Mouse (Mus musculus) right cerebral cortex, postnatal 25 days (tissue): ENCODE measurements around the gene Sycn.

ENCODE experiments used
- DNase-seq: peaks from one replicate; pipeline ENCODE4 v3.0.0; 2022

Gene Sycn

GRCm38 (mm10) chr7:28560856-28561255 is 20.2 kb downstream of the Sycn start:
- no peak for DNase-seq

DNA sequence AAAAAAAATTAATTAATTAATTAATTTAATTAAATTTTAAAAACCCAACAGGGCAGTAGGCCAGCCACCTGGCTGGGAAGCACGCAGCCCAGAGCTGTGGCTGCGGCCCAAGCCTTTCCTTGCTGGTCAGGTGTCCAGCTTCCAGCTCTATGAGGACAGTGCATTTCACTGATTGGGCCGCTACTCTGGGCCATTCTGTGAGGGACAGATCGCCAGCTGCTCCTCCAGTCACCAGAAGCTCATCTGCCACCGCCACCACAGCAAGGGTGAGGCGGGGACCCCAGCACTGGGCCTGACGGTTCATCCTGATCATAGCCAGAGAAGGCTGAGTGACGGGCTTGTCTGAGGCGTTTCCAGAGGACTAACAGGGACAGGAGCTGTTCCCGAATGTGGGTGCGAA is 21.3 kb downstream of the Sycn start:
- no peak for DNase-seq

DNA sequence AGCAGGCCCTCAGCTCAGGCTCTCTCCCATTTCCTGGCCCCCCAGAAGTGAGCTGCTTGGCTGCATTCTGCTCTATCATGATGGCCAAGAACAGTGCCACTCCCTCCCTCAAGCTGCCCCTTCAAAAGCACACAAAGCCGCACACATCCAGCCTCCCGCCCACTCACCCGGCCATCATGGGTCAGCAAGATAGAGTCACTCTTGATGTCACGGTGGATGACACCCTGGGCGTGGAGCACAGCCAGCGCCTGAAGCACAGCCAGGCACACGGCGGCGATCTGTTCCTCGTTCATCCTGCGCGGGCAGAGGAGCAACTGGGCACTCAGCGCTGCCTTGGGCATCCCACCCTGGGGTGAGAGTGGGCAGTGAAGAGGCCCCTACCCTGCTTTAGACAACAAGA is 21.7 kb downstream of the Sycn start:
- no peak for DNase-seq

DNA sequence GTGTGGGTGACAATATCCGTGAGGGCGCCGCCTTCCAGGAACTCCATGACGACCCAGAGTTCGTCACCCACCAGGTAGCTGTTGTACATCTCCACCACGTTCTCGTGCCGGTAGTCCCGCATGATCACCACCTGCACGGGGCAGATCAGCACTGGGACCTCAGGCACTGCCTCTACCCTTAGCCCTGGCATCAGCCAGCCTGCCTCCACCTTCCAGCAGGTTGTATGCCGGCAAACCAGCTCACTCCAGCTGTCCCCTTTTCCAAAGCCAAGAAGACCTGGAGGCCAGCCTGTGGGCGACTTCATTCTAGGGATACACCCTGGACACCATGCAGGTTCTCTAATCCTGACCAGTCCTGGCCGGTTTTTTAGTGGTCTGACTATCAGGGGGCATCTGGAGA is 22.3 kb downstream of the Sycn start:
- no peak for DNase-seq

GRCm38 (mm10) chr7:28565407-28565806 is 24.7 kb downstream of the Sycn start:
- DNase-seq = no peak

DNA sequence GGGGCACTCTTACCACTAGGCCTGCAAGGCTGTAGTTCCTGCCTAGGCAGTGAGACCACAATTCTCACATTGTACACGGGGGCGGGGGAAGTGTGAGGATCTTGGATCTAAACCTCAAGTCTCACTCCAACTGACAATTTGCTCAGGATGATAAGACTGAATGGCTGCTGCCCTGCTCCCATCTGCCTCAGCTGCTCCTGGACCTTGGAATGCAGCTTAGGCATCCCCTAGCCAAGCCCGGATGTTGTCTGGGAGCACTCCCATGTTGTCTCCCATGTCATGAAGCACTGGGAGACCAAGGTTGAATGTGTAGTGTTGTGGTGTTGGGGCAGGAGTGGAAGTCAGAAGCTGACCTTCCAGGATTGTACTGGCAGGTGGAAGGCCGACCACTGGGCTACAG is 26.9 kb downstream of the Sycn start:
- DNase-seq = no peak

GRCm38 (mm10) chr7:28568253-28568652 is 27.6 kb downstream of the Sycn start:
- DNase-seq = peak; percentile 55

DNA sequence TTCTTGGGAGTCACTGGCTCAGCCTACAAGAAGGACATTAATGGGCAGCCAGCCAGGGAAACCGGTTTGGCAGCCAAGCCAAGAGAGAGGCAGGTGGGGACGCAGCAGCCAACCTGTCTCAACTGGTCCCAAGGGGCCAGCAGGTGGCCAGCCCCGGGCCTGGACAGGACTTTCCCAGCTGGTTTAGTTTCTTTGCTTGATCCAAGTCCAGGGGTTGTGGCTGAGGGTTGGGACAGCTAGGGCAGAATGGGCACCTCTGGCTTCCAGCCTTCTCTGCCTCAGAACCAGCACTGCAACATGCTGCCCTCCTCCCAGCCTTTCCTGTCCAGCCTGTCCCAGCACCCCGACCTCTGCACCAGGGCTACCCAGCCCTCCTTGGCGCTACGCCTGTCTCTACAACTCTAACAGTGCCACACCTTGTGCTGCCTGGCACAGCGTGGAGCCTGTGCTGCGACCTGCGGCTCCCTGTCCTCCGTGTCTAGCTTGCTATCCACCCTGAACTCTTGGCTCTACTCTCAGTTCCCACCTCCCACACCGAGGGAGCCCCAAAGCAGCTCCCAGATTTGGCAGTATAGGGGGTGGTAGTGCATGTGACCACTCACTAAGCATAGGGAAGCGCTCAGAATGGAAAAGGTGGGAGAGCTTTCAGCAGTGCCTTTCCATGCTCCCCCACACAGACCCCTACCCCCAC is 29.8 kb downstream of the Sycn start:
- DNase-seq = no peak

GRCm38 (mm10) chr7:28570982-28571682 is 30.4 kb downstream of the Sycn start:
- no peak for DNase-seq

DNA sequence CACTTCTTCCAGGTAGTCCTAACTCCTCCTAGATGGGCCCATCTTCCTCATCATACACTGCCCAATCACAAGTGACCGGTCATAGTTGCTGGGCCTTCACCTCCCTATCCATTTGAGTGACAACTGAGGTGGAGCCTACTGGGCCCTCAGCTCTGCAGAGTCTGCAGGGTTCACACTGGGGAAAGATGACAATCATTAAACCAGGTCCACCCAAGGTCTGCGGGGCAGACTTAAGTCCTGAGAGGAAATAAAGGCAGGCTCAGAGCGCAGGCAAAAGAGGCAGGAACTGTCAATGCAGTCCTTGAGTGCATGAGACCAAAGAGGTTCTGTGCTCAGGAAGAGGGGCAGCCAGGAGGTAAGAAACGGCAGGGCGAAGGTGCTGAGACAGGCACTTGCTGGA is 32.0 kb downstream of the Sycn start:
- no peak for DNase-seq

- no peak for DNase-seq
These were observed 32.6 kb downstream of the Sycn start for GRCm38 (mm10) chr7:28573236-28573635.

- no peak for DNase-seq
These were observed 34.9 kb downstream of the Sycn start for GRCm38 (mm10) chr7:28575597-28575996.

DNA sequence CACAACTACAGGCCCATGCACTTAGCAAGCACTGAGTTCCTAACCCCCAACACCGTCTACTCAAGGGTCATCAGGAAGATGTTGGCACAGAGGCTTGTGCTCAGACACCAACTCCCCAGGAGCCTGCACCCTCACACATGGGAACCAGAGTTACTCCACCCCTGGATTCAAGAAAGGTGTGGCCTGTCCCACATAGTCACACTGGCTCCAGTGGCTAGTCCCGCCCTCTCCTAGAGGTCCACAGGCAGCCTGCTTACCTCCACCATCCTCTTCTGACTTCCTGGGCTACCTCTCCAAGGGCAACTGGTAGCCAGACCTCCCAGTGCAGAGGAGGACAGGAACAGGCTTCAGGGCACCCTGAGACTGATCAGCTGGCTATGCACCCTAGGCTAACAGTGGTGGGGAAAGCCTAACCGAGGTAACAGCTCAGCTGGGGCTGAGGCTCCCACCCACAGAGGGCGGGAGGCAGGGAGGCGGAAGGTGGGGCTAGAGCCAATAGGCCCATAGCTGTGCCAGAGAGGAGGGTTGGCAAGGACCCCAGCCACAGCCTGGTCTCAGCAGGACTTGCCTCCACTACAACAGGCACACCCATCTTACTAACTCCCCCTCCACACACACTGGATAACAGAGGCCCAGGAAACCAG is 35.7 kb downstream of the Sycn start:
- DNase-seq = peak; percentile 36

- DNase-seq = no peak
These were observed 37.3 kb downstream of the Sycn start for GRCm38 (mm10) chr7:28577826-28578542.

DNA sequence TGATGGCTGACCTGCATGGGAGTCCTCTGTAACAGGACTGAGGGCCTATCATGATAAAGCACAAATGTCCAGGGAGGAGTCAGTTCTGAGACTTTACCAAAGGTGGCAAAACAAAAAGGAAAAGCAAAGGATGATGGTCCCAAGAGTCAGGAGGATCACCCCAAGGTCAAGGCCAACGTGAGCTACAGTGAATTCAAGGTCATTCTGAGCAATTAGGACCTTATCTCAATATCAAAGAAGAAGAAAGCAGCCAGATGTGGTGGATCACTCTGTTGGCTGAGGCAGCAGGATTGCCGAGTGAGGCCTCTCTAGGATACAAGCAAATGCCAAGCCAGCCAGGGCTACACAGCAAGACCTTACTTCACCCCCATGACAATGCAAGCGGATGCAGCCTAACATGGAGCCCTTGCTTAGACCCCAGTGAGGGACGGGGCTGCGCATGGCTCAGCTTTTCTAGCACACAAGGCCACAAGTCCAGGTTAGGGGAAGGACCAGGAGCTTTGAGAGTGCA is 37.9 kb downstream of the Sycn start:
- no peak for DNase-seq

GRCm38 (mm10) chr7:28579826-28580225 is 39.1 kb downstream of the Sycn start:
- DNase-seq = no peak

DNA sequence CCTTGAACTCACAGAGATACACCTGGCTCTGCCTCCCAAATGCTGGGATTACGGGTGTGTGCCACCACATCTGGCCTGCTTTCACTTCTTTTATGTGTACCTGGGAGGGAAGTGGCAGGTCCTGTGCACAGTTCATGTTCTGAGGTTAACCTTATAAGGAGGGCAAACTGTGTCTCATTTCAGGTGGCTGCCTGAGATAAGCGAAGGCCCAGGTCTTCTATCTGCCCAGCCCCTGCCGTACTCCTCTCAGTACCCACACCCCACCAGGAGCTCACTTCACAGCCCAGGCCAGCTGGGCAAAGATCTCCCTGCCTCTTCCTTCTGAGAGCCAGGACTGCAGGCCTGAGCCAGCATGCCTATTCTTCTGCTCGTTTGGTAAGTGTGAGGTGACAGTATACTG is 41.0 kb downstream of the Sycn start:
- no peak for DNase-seq

DNA sequence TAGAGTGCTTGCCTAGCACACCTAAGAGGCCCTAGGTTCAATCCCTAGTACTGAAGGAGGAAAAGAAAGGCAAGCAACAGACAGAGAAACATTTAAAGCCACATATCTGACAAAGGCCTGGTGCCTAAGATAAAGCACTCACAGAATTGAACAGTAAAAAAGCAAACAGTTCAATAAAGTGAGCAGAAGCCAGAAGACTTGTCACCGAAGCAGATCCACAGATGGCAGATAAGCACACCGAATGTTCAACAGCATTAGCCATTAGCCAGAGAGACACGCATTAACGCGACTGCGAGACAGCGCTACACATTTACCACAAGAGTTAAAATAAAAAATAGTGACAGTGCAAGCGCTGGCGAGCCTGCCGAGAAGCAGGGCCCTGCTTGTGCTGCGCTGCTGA is 42.2 kb downstream of the Sycn start:
- no peak for DNase-seq

DNA sequence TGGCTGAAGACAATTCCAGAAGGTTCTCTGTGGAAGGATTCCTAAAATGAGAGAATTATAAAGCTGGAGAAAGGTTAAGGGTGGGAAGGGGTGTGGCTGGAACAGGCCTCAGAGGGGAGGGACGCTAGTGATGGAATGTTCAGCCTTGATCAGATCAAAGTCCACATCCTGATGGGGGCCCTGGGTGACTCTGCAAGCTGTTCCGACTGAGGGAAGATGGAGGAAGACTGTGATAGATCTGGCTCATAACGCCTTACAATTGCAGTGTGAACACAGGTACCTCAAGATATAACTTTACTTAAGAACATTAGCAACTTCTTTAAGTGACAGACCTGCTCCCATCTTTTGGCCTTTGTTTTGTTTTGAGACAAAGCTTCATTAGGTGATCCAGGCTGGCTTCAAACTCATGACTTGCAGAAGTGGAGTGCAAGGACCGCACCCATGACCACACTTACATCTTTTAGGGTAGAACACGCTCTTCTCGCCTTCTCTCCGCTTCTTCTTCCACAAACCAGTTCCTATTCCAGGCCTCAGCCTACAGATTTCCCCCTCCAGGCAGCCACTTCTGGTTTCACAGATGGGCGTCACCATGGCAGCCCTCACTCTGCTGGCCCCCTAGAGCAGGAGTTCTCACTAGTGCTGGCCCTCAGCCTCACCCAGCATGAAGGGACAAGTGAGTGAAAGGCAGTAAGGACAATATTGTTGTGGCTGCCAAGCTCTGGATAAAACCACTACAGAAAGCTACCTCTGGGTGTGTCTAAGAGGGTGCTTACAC is 43.1 kb downstream of the Sycn start:
- DNase-seq = peak; percentile 37

DNA sequence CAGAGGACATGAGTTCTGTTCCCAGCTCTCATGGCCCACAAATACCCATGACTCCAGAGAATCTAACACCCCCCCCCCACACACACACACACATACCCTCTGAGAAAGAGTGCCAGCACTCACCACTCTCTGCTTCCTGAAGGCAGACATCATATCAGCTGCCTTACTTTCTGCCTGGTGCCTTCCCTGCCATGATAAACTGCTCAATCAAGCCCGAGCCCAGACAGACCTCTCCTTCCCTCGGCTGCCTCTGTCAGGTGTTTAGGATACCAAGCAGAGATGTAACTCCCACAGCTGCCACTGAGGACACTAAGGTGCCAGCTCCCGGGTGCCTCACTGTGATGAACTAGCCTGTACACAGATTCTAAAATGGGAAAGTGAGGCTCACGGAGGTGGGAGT is 43.8 kb downstream of the Sycn start:
- DNase-seq = no peak

DNA sequence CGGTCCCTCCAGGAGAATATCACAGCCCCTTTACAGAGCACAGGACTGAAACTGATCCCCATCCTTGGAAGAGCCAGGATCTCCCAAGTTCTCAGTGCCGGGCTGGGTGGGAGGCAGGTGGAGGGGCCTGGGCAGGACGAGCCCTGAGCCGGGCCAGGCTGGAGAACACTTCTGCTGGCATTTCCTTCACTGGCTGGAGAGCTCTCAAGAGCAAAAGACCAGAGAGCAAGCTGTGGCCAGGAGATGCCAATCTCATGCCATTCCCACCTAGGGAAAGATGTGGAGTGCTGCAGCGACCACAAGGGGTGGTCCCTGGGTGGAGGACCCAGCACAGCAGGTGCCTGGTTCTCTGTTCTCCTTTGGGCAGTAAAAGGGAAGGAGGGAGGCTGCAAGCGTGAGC is 44.3 kb downstream of the Sycn start:
- DNase-seq = no peak

GRCm38 (mm10) chr7:28586663-28587411 is 46.2 kb downstream of the Sycn start:
- DNase-seq = no peak
